Mouse (Mus musculus): ENCODE measurements around the gene Ech1. TPM values are rescaled to one million over a fixed set of nuclear protein-coding genes. Genes with fewer than 3 reads are reported as not detected.

The Ech1 gene
- 74.5 and 94.4 TPM in 2 replicates for polyA plus RNA-seq (2014; fragmentation: Nextera tagmentation; extraction: Ambion mirVana)

DNA sequence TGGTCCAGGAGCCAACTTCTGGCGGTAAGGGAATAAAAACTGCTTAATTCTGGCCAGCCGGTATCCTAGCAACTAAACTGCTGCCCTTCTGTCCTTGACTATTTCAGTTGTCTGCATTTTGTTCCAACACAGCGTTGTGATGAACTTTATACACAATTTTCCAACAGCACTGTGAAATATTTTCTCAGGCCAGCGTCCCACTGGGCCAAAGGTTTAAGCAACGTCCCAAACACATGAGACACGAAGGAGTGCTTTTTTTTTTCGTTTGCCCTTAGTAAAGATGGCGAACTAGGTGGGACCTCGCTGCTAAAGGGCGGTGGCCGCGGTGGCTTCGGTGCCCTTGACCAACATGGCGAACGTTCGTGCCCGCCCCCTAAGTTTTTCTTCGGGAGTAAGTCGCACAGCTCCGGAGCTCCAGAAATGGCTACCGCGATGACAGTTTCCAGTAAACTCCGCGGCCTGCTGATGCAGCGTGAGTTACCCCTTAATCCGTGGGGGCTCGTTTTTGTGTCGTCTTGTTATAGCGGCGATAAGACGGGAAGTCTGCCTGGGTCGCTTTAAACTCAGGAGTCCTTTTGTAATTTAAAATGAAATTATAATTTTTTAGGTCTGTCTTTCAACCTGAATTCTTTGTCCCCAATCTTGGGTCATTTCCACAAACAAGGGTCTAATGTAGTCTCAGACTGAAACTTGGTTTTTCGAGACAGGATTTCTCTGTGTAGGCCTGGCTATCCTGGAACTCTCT is at the start of gene Ech1:
Gene Ech1, plus strand, starts transcription at position 277 of the 745 bp plus-strand sequence.
- 3% methylated on average over 33 of the region's 33 CpGs for WGBS
- peak; percentile 81 for ATAC-seq (ENCODE audit: low read depth)
- H3K9me3 ChIP-seq (ENCODE audit: control insufficient read depth, low read length), result no peaks in the 10 kb centered on the region

DNA sequence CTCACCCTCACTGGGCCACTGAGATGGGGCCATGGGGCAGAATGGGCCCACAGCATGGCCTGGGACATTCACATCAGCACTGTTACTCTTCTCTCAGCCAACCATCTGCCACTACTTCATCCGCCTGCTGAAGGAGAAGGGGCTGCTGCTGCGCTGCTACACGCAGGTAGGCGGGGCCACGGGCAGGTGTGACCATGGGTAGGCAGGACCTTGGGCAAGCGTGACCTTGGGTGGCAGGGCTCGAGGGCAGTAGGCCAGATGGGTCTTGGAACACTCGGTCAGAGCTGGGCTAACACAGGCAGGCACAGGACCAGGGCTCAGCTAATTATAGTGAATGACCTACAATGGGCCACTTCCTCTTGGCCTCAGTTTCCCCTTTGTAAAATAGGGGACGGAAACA is 46.2 kb upstream of the Ech1 start:
- H3K4me3 ChIP-seq (ENCODE audit: low read depth, low read length), result no peak overlapping the region
- WGBS, result 87% methylated on average over 9 of the region's 9 CpGs
- H3K9ac ChIP-seq (replicated peaks; ENCODE audit: low read depth, low read length), result no peak overlapping the region

More for the DNA sequence above, at the start of gene Ech1:
- Histone ChIP-seq H3K4me2 (ENCODE audit: low read depth, low read length) (peak within 1 kb of the TSS; percentile 66), H3K27me3 (ENCODE audit: control insufficient read depth, insufficient read depth, low read length) (no peaks in the 10 kb centered on the region), H3K9ac (replicated peaks; ENCODE audit: low read depth, low read length) (peak within 1 kb of the TSS; percentile 54), H3K27ac (ENCODE audit: low read depth, low read length) (peak within 1 kb of the TSS; percentile 74), H3K4me3 (ENCODE audit: low read depth, low read length) (peak within 1 kb of the TSS; percentile 46), H3K4me1 (ENCODE audit: control insufficient read depth, insufficient read depth, low read length) (peaks cover 13% of the 10 kb centered on the region; the same call in 1 of the 2 replicates), H3K36me3 (ENCODE audit: control insufficient read depth, insufficient read depth, low read length) (peaks cover 26% of the 10 kb centered on the region)

DNA sequence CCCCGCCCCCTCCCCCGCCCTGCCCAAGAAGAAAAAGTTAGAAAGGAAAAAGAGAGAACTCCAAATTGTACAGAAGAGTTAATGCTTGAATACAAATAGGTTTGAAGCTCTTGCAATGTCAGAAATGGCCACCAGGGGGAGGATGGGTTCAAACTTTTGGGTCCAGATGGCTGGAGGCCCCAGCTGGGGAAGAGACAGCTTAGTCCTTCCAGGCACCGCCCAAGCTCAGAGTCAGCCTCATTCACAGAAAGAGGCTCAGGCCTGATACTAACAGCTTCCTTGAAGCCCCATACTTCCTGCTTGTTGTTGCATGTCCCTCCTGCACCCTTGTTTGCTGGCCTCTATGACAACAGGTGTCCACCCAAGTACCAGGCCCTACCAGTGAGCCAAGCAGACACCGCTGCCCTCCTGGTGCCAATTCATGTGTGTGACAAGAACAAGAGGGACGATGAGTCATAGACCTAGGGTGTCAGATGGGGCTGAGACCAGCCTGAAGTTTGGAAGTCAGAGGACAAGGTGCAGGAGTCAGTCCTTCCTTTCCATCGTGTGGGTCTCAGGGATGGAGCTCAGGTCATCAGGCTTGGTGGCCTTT is 44.9 kb upstream of the Ech1 start:
- Histone ChIP-seq H3K9me3 (ENCODE audit: control insufficient read depth, low read length) (no peaks in the 10 kb centered on the region), H3K4me1 (ENCODE audit: control insufficient read depth, insufficient read depth, low read length) (no peaks in the 10 kb centered on the region; the same call in 1 of the 2 replicates)

More for the DNA sequence above, 46.2 kb upstream of the Ech1 start:
- H3K27ac ChIP-seq (ENCODE audit: low read depth, low read length), result no peak overlapping the region
- H3K4me2 ChIP-seq (ENCODE audit: low read depth, low read length), result no peak overlapping the region
- no peaks in the 10 kb centered on the region for H3K9me3 ChIP-seq (ENCODE audit: control insufficient read depth, low read length)
- ATAC-seq (ENCODE audit: low read depth), result no peak
- H3K36me3 ChIP-seq (ENCODE audit: control insufficient read depth, insufficient read depth, low read length), result no peaks in the 10 kb centered on the region; the same call in 1 of the 2 replicates
- H3K27me3 ChIP-seq (ENCODE audit: control insufficient read depth, insufficient read depth, low read length), result no peaks in the 10 kb centered on the region
- H3K4me1 ChIP-seq (ENCODE audit: control insufficient read depth, insufficient read depth, low read length), result no peaks in the 10 kb centered on the region; the same call in 1 of the 2 replicates

DNA sequence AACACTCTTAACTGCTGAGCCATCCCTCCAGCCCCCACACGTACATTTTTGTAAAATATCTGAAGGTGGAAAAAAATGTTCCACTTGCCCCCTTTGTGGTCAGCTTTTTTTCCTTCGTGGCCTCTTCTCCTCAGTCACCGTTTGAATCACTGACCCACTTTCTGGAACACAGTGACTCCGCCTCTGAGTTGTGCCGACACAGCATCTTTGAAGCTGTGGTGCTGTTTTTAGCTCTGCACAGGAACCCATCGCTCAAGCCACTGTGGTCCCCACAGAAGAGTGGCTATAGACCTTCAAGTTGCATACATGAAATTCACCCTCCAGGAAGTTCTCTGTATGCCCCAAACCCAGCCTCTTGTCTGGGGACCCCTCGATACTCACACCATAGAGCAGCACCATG is 44.2 kb upstream of the Ech1 start:
- 83% methylated on average over 7 of the region's 7 CpGs for WGBS
- ATAC-seq (ENCODE audit: low read depth), result no peak
- no peak overlapping the region for H3K4me3 ChIP-seq (ENCODE audit: low read depth, low read length)
- H3K9ac ChIP-seq (replicated peaks; ENCODE audit: low read depth, low read length), result no peak overlapping the region
- H3K4me1 ChIP-seq (ENCODE audit: control insufficient read depth, insufficient read depth, low read length), result no peaks in the 10 kb centered on the region; the same call in 1 of the 2 replicates
- H3K36me3 ChIP-seq (ENCODE audit: control insufficient read depth, insufficient read depth, low read length), result 0 out of 2 replicates have a peak, but pooled peaks cover 4% of the 10 kb centered on the region
- no peaks in the 10 kb centered on the region for H3K9me3 ChIP-seq (ENCODE audit: control insufficient read depth, low read length)
- H3K27me3 ChIP-seq (ENCODE audit: control insufficient read depth, insufficient read depth, low read length), result no peaks in the 10 kb centered on the region
- no peak overlapping the region for H3K27ac ChIP-seq (ENCODE audit: low read depth, low read length)
- H3K4me2 ChIP-seq (ENCODE audit: low read depth, low read length), result no peak overlapping the region

More for the DNA sequence above, 44.9 kb upstream of the Ech1 start:
- Histone ChIP-seq H3K36me3 (ENCODE audit: control insufficient read depth, insufficient read depth, low read length) (no peaks in the 10 kb centered on the region), H3K9ac (replicated peaks; ENCODE audit: low read depth, low read length) (no peak overlapping the region), H3K4me2 (ENCODE audit: low read depth, low read length) (no peak overlapping the region), H3K27ac (ENCODE audit: low read depth, low read length) (no peak overlapping the region), H3K4me3 (ENCODE audit: low read depth, low read length) (no peak overlapping the region), H3K27me3 (ENCODE audit: control insufficient read depth, insufficient read depth, low read length) (no peaks in the 10 kb centered on the region)
- 46% methylated on average over 6 of the region's 6 CpGs for WGBS
- peak; percentile 50; the same call in 1 of the 2 replicates for ATAC-seq (ENCODE audit: low read depth)

DNA sequence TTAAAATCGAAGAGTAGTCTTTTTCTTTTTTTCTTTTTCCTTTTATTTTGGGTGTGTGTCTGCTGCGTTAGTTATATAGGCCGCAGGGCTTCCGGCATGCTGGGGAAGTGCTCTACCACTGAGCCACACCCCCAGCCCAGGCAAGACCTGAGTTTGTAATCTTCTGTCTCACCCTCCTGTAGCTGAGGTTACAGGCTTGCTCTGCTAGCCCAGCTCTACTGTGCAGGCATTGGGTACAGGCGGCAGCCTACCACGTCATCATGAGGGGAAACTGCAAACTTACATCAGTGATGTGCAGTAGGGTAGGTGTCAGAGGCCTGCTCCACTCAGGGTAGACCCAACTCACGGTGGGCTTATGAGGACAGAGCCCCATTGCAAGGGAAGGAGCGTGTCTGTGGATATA is 43.8 kb upstream of the Ech1 start:
- ATAC-seq (ENCODE audit: low read depth), result no peak
- 93% methylated on average over 8 of the region's 8 CpGs for WGBS
- Histone ChIP-seq H3K4me1 (ENCODE audit: control insufficient read depth, insufficient read depth, low read length) (no peaks in the 10 kb centered on the region; the same call in 1 of the 2 replicates), H3K9me3 (ENCODE audit: control insufficient read depth, low read length) (no peaks in the 10 kb centered on the region), H3K36me3 (ENCODE audit: control insufficient read depth, insufficient read depth, low read length) (0 out of 2 replicates have a peak, but pooled peaks cover 4% of the 10 kb centered on the region), H3K9ac (replicated peaks; ENCODE audit: low read depth, low read length) (no peak overlapping the region), H3K27ac (ENCODE audit: low read depth, low read length) (no peak overlapping the region), H3K27me3 (ENCODE audit: control insufficient read depth, insufficient read depth, low read length) (no peaks in the 10 kb centered on the region), H3K4me3 (ENCODE audit: low read depth, low read length) (no peak overlapping the region), H3K4me2 (ENCODE audit: low read depth, low read length) (no peak overlapping the region)

DNA sequence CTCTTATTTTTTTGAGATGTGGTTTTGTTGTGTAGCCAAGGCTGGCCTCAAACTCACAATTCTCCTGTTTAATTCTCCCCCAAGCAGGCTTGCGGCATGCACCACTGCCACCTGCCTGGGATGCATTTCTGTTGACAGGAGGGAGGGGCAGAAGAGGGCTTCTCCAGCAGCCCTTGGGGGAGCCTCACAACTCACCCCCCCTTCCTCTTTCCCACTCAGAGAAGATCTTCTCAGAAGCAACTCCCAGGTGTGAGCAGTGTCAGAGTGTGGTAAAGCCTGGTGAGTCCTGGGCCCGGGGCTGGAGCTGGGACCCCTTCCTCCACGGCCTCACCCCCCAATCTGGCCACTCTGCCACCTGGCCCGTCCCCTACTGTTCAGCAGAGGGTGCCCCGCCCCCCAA is 39.9 kb upstream of the Ech1 start:
- 81% methylated on average over 5 of the region's 5 CpGs for WGBS
- Histone ChIP-seq H3K27me3 (ENCODE audit: control insufficient read depth, insufficient read depth, low read length) (no peaks in the 10 kb centered on the region), H3K4me3 (ENCODE audit: low read depth, low read length) (no peak overlapping the region), H3K4me1 (ENCODE audit: control insufficient read depth, insufficient read depth, low read length) (no peaks in the 10 kb centered on the region; the same call in 1 of the 2 replicates), H3K27ac (ENCODE audit: low read depth, low read length) (no peak overlapping the region), H3K9ac (replicated peaks; ENCODE audit: low read depth, low read length) (no peak overlapping the region), H3K36me3 (ENCODE audit: control insufficient read depth, insufficient read depth, low read length) (peaks cover 4% of the 10 kb centered on the region; the same call in 1 of the 2 replicates), H3K4me2 (ENCODE audit: low read depth, low read length) (no peak overlapping the region), H3K9me3 (ENCODE audit: control insufficient read depth, low read length) (no peaks in the 10 kb centered on the region)
- no peak for ATAC-seq (ENCODE audit: low read depth)

DNA sequence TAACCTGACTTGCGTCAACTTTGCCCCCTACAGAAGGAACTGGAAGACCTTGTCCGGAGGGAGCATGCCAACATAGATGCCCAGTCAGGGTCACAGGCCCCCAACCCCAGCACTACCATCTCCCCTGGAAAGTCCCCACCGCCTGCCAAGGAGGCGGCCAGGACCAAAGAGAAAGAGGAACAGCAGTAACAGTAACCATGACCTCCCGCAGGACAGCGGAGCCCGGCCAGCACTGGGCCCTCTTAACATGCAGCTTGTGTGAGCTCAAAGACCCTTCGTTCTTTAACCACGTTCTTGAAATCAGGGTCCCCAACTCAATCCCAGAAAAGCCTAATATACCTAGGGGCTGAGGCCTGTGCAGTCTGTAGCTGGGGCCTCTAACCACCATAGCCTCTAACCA is 37.1 kb upstream of the Ech1 start:
- Histone ChIP-seq H3K4me2 (ENCODE audit: low read depth, low read length) (no peak overlapping the region), H3K4me1 (ENCODE audit: control insufficient read depth, insufficient read depth, low read length) (no peaks in the 10 kb centered on the region), H3K4me3 (ENCODE audit: low read depth, low read length) (no peak overlapping the region), H3K27ac (ENCODE audit: low read depth, low read length) (no peak overlapping the region), H3K9me3 (ENCODE audit: control insufficient read depth, low read length) (no peaks in the 10 kb centered on the region), H3K36me3 (ENCODE audit: control insufficient read depth, insufficient read depth, low read length) (peaks cover 4% of the 10 kb centered on the region; the same call in 1 of the 2 replicates), H3K27me3 (ENCODE audit: control insufficient read depth, insufficient read depth, low read length) (no peaks in the 10 kb centered on the region), H3K9ac (replicated peaks; ENCODE audit: low read depth, low read length) (no peak overlapping the region)
- 90% methylated on average over 9 of the region's 9 CpGs for WGBS
- ATAC-seq (ENCODE audit: low read depth), result no peak

DNA sequence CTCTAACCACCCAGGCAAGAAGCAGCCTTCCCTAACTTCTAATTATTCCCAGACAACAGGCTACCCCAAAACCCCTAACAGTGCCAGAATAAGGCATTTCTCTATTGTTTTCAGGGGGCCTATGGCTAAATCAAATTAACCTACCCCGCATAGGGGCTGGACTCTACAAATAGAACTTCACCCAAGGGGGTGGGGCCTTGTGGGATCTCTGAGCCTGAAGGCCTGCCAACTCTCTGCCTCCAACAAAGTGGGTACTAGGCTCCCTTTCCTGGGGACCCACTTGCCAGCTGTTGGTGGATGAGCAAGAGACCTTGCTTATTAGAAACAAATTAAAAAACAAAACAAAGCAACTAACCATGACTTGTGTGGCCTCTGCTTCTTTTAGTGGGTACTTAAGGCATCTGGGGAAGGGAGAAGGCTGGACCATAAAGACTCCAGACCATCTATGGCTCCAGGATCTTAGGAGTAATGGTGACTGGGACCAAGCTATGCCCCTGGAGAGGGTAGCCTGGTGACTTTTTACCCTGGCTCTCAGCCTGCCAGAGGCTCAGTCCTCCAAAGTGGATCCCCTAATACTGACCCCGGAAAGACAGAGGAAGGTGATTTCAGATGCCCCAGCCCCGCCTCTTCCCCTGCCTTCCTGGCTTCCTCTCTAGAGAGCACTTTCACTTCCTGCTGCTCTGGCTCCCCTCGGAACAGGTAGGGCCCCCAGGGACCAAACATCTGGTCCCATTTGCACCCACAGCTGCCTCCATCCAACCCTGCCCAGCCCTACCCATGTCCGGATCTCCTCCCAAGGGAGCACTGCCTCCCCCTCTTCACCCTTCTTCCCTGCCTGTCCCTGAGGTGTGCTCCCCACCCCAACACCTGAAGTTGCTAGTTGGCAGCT is 36.5 kb upstream of the Ech1 start, which contains the start of gene Rinl:
Gene Rinl, plus strand, starts transcription at position 663 of the 889 bp plus-strand sequence.
- Histone ChIP-seq H3K4me2 (ENCODE audit: low read depth, low read length) (no peak within 1 kb of the TSS), H3K4me1 (ENCODE audit: control insufficient read depth, insufficient read depth, low read length) (no peaks in the 10 kb centered on the region), H3K27ac (ENCODE audit: low read depth, low read length) (no peak within 1 kb of the TSS), H3K9me3 (ENCODE audit: control insufficient read depth, low read length) (no peaks in the 10 kb centered on the region), H3K27me3 (ENCODE audit: control insufficient read depth, insufficient read depth, low read length) (no peaks in the 10 kb centered on the region), H3K36me3 (ENCODE audit: control insufficient read depth, insufficient read depth, low read length) (peaks cover 4% of the 10 kb centered on the region; the same call in 1 of the 2 replicates), H3K9ac (replicated peaks; ENCODE audit: low read depth, low read length) (no peak within 1 kb of the TSS), H3K4me3 (ENCODE audit: low read depth, low read length) (no peak within 1 kb of the TSS)
- ATAC-seq (ENCODE audit: low read depth), result no peak
- WGBS, result 83% methylated on average over 5 of the region's 5 CpGs

Measured in neural tube, embryonic 14.5 days (tissue).